Mouse (Mus musculus) CD4-positive, CD25-positive, alpha-beta regulatory T cell, adult 9 weeks (primary cell): ENCODE results near the gene Slc4a2. TPM values are rescaled to one million over a fixed set of nuclear protein-coding genes. Genes with fewer than 3 reads are reported as not detected.

ENCODE experiments used
- polyA plus RNA-seq: library from polyadenylated mRNA; unstranded; fragments of 100-300 nt; shearing (Covaris generic); gene quantifications from one replicate; pipeline ENCODE4 v1.2.1, GENCODE M21; 2017

Slc4a2 gene
- 45.7 TPM for polyA plus RNA-seq

DNA sequence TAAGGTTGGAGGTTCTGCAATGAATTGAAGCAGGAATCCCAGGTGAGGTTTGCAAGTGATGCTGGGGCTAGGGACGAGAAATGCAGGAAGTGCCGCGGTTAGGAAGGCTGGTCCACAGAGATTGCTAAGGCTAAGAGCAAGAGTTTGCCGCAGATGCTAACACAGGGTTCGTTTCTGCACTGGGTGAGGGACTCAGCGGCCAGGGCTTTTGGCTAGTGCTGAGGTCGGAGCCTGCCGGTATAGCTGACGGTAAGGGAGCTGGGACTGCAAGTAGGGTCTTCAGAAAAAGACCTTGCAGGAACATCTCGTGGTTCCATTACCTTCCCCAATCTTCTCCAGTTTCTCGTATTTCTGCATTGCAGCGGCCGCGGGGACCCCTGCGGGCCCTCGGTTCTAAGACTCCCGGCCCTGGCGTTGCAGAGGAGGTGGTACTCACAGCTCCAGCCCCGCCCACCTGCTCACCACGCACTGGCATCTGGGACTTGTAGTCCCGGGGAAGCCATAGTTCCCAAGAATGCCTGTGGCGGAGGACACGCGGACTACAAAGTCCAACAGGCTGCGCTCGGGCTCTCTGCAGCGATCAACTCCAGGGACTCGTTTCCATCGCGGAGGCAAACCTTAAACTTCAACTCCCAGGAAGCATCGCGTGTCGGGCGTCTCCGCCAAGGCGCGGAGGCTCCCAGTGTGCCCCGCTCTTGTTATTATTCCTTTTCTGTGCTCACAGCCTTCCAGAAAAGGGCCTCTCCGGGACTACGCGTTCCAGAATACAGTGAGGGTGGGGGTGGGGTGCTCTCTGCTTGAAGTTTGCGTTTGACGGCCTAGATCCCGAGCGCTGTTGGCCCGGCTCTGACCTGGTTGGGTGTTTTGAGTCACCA lies at the start of gene Slc4a2, which contains the start of gene Cdk5:
Slc4a2 (plus strand) TSS at position 709 of the 875 bp plus-strand sequence.
Cdk5 (minus strand) TSS at position 402 of the 875 bp plus-strand sequence.

DNA sequence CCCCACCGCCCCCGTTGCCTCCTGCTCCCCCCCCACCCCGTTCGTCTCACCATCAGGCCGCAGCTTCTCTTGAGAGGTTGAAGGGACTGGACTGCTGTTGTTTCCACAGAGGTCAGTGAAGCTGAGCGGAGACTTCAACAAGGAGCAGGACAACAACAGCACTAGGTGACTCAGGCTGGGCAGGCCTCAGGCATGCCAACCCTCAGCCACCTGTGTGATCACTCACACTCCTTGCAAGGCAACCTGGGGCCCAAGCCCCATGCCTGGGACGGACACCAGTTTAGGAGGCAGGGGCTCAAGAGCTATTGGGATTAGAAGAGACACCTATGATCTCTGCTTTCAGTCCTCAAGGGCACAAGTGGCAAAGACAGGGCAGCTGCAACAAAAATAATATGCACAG lies 31.8 kb upstream of the Slc4a2 start, which contains the start of gene Atg9b:
Atg9b (minus strand) TSS at position 280 of the 400 bp plus-strand sequence.

DNA sequence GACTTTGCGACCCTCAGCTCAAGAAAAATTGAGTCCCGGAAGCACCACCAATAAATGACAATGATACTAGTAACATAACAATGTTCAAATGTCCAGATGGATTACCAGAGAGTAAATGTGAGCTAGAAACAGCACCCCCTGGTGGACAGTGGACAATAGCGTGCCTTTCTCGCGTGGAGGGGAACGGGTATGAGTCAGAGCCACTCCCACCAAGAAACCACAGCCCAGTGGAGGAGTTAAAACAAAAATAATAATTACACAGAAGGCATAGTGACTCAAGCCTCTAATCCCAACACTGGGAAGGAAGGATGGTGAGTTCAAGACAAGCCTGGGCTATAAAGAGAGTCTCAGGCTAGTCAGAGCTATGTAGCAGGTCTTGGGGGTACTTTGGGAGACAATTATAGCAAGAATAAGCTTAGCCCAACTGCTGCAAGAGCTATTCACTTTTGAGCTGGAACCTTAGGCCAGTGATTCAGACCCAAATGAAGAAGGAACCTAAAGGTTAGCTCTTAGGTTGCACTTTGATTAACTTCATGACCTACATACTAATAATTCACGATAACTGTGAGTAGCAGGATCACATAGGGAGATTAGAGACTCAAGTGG lies 30.1 kb upstream of the Slc4a2 start, which contains the start of gene Abcb8:
Abcb8 (plus strand) TSS at position 272 of the 606 bp plus-strand sequence.

DNA sequence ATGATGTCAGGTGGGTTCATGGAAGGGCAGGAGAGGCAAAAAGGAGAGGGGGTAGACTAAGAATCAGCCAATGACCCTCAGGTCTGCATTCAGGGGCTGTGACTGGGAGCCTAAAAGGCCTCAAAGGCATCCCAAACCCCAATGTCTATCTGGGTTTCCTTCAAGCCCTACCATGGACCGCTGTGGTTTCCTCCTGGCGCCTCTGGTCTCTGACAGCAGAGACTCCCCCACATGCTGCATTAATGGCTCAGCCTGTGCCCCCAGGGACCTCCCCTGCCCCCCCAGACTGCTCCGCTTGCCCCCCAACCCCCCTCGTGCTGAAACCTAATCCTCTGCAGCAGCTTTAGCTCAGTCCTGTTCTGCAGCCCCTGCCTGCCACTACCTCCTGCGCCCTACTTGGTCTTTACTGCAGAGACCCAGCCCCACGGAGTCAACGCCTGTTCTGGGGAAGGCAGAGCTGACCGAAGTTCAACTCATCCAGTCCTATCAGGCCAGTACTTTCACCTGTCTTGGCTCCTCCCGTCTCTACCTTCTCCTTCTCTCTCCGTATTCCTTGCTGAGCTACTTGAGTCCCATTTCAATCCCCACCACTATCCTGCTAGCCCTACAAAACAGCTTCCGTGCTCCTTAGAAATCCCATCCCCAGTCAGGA lies 10.5 kb upstream of the Slc4a2 start, which contains the start of gene Asic3:
Asic3 (plus strand) TSS at position 351 of the 652 bp plus-strand sequence.

DNA sequence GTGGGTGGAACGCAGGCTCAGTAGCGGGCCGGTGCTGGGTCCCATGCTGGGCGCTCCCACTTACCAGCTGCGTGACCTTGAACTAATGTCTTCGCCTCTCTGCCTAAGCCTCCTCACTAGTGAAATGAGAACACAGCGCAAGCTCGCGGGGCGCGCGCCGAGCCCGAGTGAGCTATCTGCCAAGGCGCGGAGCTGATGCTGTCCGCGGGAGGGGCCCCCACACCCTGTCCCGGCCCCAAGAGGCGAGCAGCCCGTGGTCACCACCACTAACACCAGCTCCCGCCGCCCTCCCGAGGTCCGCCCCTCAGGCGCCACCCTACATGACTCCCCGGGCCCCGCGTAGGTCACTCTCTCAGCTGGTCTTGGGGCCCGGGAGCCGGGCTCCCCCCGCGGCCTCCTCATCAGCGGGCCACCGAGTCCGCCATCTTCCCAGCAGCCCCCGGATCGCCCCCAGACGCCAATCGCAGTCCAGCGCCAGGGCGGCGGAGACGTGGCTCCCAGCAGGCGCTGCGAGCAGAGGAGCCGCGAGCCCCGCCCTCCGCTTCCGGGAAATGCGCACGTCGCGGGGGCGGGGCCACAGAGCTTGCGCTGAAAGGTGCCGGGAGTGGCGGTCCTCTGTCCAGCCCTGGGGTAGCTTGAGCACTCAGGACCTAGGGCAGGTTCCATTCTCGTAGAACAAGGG lies 21.2 kb downstream of the Slc4a2 start, which contains the start of gene Fastk:
Fastk (minus strand) TSS at position 542 of the 682 bp plus-strand sequence.

DNA sequence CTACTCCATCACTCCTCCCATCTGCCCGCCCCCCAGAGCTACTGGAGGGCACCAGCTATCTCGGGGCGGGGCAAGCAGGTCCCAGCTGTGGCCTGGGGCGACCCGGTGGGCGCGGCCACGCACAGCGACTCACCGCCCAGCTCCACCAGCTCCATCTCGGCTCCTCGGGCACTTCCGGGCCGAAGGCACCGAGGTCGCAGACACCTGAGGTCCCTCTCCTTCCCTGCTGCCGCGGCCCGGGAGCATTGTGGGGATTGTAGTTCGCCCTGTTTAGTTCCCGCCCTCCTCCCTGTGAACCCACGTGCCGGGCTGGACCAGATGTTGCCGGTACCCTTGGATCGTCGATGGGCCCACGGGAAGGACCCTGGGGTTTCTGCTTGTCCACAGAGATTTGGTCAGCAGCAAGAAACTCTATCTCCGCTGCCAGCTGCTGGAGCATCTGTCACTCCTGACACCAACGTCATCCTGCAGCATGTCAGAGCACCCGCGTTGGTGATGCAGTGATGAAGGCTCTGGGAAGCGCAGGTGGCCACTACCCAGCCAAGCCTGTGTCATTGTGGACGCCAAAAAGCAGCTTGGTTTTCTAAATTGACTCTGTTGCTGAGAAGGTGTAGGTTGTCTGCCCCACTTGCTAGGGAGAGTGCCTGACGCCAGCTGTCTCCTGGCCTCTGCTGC lies 24.1 kb downstream of the Slc4a2 start, which contains the start of gene Tmub1:
Tmub1 (minus strand) TSS at position 231 of the 675 bp plus-strand sequence.

DNA sequence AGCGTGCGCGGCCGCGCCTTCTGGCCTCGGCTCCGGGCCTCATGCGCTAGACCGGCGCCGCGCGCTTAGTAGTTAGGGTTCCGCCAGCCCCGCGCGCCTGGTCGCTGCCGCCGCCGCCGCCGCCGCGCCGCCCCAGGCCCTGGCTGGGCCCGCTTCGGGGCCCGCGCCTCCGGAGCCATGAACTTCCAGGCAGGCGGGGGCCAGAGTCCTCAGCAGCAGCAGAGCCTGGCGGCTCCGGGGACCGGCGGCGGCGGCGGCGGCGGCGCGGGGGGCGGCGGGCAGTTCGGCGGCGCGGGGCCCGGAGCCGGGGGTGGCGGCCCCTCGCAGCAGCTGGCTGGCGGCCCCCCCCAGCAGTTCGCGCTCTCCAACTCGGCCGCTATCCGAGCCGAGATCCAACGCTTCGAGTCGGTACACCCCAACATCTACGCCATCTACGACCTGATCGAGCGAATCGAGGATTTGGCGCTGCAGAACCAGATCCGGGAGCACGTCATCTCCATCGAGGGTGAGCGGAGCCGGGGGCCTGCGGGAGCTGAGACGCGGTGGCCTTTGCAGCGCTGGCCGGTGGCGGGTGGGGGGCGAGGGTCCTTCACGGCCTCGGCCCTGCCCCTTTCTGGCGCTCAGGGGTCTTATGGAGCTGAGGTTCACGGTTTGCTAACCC lies 28.5 kb downstream of the Slc4a2 start, which contains the start of gene Agap3:
Agap3 (plus strand) TSS at position 148 of the 661 bp plus-strand sequence.

Other genes with a start within 250 kb of the Slc4a2 start
- gene Kcnh2, start 72.2 kb upstream of the Slc4a2 start, polyA plus RNA-seq, result 2.7 TPM
- 0.14 TPM for gene Nos3, start 59.0 kb upstream of the Slc4a2 start, polyA plus RNA-seq
- gene Atg9b, start 31.7 kb upstream of the Slc4a2 start, polyA plus RNA-seq, result 0.68 TPM
- 29.1 TPM for gene Abcb8, start 30.2 kb upstream of the Slc4a2 start, polyA plus RNA-seq
- not detected for gene Asic3, start 10.4 kb upstream of the Slc4a2 start, polyA plus RNA-seq
- gene Cdk5, start 307 bp upstream of the Slc4a2 start, polyA plus RNA-seq, result 102 TPM
- gene Fastk, start 21.4 kb downstream of the Slc4a2 start, polyA plus RNA-seq, result 112 TPM
- gene Tmub1, start 24.0 kb downstream of the Slc4a2 start, polyA plus RNA-seq, result 91.4 TPM
- gene Agap3, start 28.3 kb downstream of the Slc4a2 start, polyA plus RNA-seq, result 5.2 TPM
- gene Gbx1, start 103.4 kb downstream of the Slc4a2 start, polyA plus RNA-seq, result not detected
- not detected for gene Asb10, start 117.1 kb downstream of the Slc4a2 start, polyA plus RNA-seq
- gene 4931409K22Rik, start 133.0 kb downstream of the Slc4a2 start, polyA plus RNA-seq, result not detected
- 100.0 TPM for gene Abcf2, start 153.6 kb downstream of the Slc4a2 start, polyA plus RNA-seq
- gene Chpf2, start 162.9 kb downstream of the Slc4a2 start, polyA plus RNA-seq, result 38.5 TPM
- 1.2 TPM for gene Smarcd3, start 200.6 kb downstream of the Slc4a2 start, polyA plus RNA-seq